Mouse (Mus musculus): ENCODE measurements around the gene Eme2.

Gene Eme2

GRCm38 (mm10) chr17:24850065-24850772 lies 44.7 kb downstream of the Eme2 start, which contains the start of gene Fahd1:
Gene Fahd1 (minus strand): TSS chr17:24850364.
- in situ Hi-C loops (cut with MboI; ENCODE audit: low pct_unique_long_range_greater_than_20kb in 1 of 2, low sequenced_read_pairs in 2 of 2, unreplicated experiment in 1 of 2), result no loop called here

GRCm38 (mm10) chr17:24849733-24850064 lies 45.2 kb downstream of the Eme2 start:
- in situ Hi-C loops (cut with MboI; ENCODE audit: low pct_unique_long_range_greater_than_20kb in 1 of 2, low sequenced_read_pairs in 2 of 2, unreplicated experiment in 1 of 2), result no loop called here

- in situ Hi-C loops (cut with MboI; ENCODE audit: low pct_unique_long_range_greater_than_20kb in 1 of 2, low sequenced_read_pairs in 2 of 2, unreplicated experiment in 1 of 2), result no loop called here
Observed at GRCm38 (mm10) chr17:24848600-24849031, 46.3 kb downstream of the Eme2 start.

- in situ Hi-C loops (cut with MboI; ENCODE audit: low pct_unique_long_range_greater_than_20kb in 1 of 2, low sequenced_read_pairs in 2 of 2, unreplicated experiment in 1 of 2), result no loop called here
Observed at GRCm38 (mm10) chr17:24847386-24847785, 47.5 kb downstream of the Eme2 start.

- in situ Hi-C loops (cut with MboI; ENCODE audit: low pct_unique_long_range_greater_than_20kb in 1 of 2, low sequenced_read_pairs in 2 of 2, unreplicated experiment in 1 of 2), result no loop called here
Observed at GRCm38 (mm10) chr17:24844525-24844924, 50.4 kb downstream of the Eme2 start.

GRCm38 (mm10) chr17:24842631-24843030 lies 52.3 kb downstream of the Eme2 start:
- in situ Hi-C loops (cut with MboI; ENCODE audit: low pct_unique_long_range_greater_than_20kb in 1 of 2, low sequenced_read_pairs in 2 of 2, unreplicated experiment in 1 of 2), result no loop called here

GRCm38 (mm10) chr17:24841133-24841532 lies 53.8 kb downstream of the Eme2 start:
- in situ Hi-C loops (cut with MboI; ENCODE audit: low pct_unique_long_range_greater_than_20kb in 1 of 2, low sequenced_read_pairs in 2 of 2, unreplicated experiment in 1 of 2), result no loop called here

GRCm38 (mm10) chr17:24840341-24840740 lies 54.5 kb downstream of the Eme2 start:
- in situ Hi-C loops (cut with MboI; ENCODE audit: low pct_unique_long_range_greater_than_20kb in 1 of 2, low sequenced_read_pairs in 2 of 2, unreplicated experiment in 1 of 2), result no loop called here

- in situ Hi-C loops (cut with MboI; ENCODE audit: low pct_unique_long_range_greater_than_20kb in 1 of 2, low sequenced_read_pairs in 2 of 2, unreplicated experiment in 1 of 2), result no loop called here
Observed at GRCm38 (mm10) chr17:24839842-24840241, 55.0 kb downstream of the Eme2 start, which contains the start of gene Hagh. Gene Hagh (plus strand): TSS chr17:24840143.
